Mouse (Mus musculus): ENCODE data around the gene Tasp1. TPM values are rescaled to one million over a fixed set of nuclear protein-coding genes. Genes with fewer than 3 reads are reported as not detected.

Tasp1 gene
- total RNA-seq, 2 experiments from 2014 or later, result 29.6 to 30.6 TPM

Other genes with a start within 250 kb of the Tasp1 start
- not detected for gene Gm17374, start 85.2 kb upstream of the Tasp1 start, total RNA-seq (2021)
- gene Esf1, start 103.8 kb upstream of the Tasp1 start, total RNA-seq (2021), result 10 to 100 TPM; 24.3 to 24.5 TPM
- gene Ndufaf5, start 103.8 kb upstream of the Tasp1 start, total RNA-seq (2021), result 10 to 100 TPM; 51.7 to 59.3 TPM